Mouse (Mus musculus) MN1 (cell line): Measurements from ENCODE around the gene Epb41l5.

Experiments used
- DNase-seq: peaks from one replicate; pipeline ENCODE4 v3.0.0-alpha.2; 2016; ENCODE audit warnings: low spot score

Gene Epb41l5

GRCm38 (mm10) chr1:119648205-119649111 is at the start of gene Epb41l5:
Epb41l5 (minus strand) TSS chr1:119649000.
- DNase-seq = peak; percentile 90

DNA sequence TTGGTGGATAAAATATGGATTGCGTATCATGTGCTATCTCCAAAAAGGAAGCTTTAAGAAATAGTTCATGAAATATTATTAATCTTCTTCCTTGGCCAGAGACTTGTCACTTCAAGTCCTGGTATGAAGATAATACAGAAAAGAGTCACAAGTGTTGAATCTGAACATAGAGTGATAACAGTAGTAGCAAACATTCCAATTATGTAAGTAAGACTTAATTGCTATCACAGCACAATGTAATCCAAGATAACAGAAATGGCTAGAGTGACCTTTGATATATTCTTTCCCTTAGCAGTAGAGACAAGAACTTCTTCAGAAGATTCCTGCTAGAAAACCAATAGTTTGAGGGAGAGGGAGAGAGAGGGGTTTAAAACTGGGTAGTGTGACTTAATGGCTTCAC is 48.1 kb upstream of the Epb41l5 start:
- DNase-seq = no peak

GRCm38 (mm10) chr1:119685773-119686558 is 37.2 kb upstream of the Epb41l5 start:
- DNase-seq = no peak

GRCm38 (mm10) chr1:119681663-119682213 is 32.9 kb upstream of the Epb41l5 start:
- no peak for DNase-seq

DNA sequence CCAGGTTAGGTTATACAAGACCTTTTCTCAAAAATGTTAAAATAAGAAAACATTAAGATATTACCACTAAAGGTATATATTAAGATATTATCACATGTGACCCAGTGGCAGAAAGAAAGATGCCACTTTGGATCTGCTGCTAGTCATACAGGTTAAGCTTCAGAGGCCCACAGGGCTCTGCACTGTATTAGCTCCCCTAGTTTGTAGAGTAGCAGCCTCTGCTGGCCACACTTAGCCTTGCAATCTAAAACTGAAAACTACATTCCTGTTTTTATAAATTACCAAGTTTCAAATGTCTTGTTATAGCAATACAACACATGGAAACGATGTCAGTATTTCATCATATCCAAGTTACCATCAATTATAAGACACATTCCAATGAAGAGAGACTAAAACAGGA is 26.2 kb upstream of the Epb41l5 start:
- DNase-seq = peak; percentile 40

DNA sequence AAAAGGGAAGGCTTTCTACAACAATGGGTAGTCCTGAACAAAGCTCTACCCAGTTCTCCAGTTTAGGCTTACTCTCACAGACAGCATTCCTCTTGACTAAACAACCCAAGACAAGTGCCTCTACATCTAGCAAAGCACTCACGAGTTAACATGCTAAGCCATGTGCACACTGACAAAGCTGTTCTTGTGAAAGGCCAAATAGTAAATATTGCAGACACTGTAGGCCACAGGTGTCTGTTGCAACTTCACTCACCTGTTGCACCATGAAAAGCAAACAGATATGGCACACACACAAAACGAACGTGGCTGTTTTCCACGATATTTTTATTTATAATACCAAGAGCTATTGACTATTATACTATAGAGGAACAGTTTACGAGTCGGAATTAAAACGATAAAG is 18.1 kb upstream of the Epb41l5 start:
- no peak for DNase-seq

DNA sequence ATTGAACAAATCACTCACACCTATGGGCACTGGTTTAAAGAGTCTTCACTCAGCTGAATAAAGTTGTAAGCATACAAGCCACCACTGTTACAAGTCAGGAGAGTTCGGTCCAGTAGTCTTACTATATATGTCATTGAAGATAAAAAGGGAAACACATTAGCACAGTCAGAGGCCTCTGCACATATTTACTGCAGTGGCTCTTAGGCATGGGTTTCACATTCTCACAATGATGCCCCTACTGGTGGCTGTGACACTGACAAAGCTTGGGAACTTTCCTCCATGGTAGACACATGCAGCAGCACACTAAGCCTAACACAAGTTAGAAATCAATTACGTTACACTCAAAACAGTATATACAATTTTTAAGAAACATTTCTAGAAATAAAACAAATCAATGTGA is 5.5 kb upstream of the Epb41l5 start:
- no peak for DNase-seq

- DNase-seq = no peak
These were observed 1.6 kb upstream of the Epb41l5 start for GRCm38 (mm10) chr1:119650386-119650785.

- no peak for DNase-seq
These were observed 827 bp upstream of the Epb41l5 start for GRCm38 (mm10) chr1:119649627-119650026.

- no peak for DNase-seq
These were observed 2.4 kb downstream of the Epb41l5 start for GRCm38 (mm10) chr1:119646356-119646755.

DNA sequence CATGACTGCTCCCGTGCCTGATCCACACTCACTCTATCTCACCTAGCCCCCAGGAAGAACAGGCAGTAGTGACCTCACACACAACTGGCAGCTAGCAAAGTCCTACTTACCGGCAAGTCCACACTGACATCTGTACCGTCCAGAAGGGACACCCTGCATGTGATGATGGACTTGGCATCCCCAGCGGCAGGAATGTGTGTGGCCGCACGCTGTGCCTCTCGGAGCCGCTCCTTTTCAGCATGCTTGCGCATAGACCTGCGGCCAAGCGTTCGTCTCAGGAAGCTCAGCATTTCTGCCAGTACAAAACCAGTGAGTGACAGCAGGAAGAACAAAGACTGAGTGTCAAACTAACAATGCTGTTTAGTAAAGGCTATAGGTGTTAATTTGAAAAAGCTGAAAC is 6.4 kb downstream of the Epb41l5 start:
- no peak for DNase-seq

DNA sequence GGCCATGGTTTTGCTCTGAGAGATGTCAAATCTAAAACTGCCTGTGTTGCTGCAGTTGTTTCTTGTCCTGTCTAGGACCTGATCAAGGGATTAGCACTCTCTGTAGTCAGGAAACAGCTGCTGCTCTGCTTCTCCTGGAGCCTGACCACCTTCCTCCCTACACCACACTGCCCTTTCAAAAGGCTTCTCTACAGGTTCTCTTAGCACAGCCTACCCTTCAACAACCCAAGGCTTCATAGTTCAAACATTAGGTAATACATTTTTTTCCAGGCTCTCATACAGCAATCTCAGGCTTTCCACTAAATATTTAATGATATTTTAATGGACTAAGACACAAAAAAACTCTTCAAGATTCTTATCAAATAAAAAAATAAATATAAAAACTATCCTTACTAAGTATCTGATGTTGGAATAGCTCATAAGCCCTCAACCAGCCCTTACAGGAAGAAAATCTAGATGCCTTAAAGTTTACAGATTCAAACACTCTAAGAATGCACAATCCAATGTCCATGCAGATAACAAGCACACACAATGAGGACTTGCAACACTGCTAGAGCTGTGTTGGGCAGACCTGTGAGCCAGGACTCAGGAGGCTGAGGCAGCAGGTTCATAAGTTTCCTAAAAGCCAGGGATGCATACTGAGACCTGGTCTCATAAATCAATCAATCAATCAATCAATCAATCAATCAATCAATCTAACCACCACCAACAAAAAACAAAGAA is 7.5 kb downstream of the Epb41l5 start:
- no peak for DNase-seq

GRCm38 (mm10) chr1:119640006-119640405 is 8.8 kb downstream of the Epb41l5 start:
- no peak for DNase-seq

- DNase-seq = no peak
These were observed 11.4 kb downstream of the Epb41l5 start for GRCm38 (mm10) chr1:119637188-119638023.

DNA sequence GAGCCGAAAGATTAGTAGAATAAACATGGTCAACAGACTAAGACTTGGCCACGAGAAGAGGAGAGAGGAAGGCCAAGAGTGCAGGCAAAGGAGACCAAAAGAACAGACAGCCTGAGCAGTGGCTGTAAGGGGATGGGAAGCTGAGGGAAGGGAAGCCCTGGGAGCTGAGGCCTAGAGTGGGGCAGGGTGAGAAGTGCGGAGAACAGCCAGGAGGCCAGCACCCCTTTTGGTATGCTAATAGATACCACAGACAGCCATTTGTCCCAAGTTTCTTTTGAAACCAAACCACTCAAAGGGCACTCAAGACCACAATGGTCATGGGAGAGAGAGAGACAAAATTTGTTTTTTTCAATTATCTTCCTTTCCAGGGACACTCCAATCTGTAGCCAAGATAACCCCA is 14.1 kb downstream of the Epb41l5 start:
- no peak for DNase-seq

- no peak for DNase-seq
These were observed 18.4 kb downstream of the Epb41l5 start for GRCm38 (mm10) chr1:119630428-119630827.

GRCm38 (mm10) chr1:119626837-119627236 is 22.0 kb downstream of the Epb41l5 start:
- no peak for DNase-seq

GRCm38 (mm10) chr1:119624444-119624843 is 24.4 kb downstream of the Epb41l5 start:
- no peak for DNase-seq

GRCm38 (mm10) chr1:119605396-119605795 is 43.4 kb downstream of the Epb41l5 start:
- DNase-seq = no peak

- DNase-seq = no peak
These were observed 46.4 kb downstream of the Epb41l5 start for GRCm38 (mm10) chr1:119602448-119602847.

DNA sequence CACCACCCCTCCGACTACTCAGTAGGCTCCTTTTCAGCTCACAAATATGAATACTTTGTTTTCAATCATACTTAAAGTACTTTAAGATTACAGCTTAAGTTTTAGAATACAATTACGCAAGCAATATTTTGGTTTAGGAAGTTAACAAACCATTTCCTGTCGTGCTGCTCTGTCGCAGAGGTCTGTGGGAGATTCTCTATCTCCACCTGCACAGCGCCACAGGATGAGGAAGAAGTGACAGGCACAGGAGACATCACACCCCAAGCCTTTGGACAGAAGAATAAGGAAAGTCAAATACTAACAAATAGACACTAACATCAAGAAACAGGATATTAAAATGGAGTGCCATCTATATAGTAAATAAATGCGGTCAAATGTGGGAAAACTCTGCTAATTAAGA is 49.9 kb downstream of the Epb41l5 start:
- DNase-seq = no peak
